Mouse (Mus musculus): ENCODE data around the gene Limk2. TPM values are rescaled to one million over a fixed set of nuclear protein-coding genes. Genes with fewer than 3 reads are reported as not detected.

The Limk2 gene
- polyA plus RNA-seq, 1 experiment from 2014 or later: 161 TPM

GRCm38 (mm10) chr11:3328806-3329775, 79.9 kb downstream of the Limk2 start:
- no peak overlapping the region for H3K4me3 ChIP-seq (ENCODE audit: low read depth, low read length)
- no peak overlapping the region for H3K9ac ChIP-seq (replicated peaks; ENCODE audit: low read depth, low read length)
- H3K36me3 ChIP-seq (ENCODE audit: control insufficient read depth, insufficient read depth, low read length): no peaks in the 10 kb centered on the region
- H3K4me2 ChIP-seq (ENCODE audit: low read depth, low read length): no peak overlapping the region
- WGBS: 79% methylated on average over 11 of the region's 11 CpGs
- no peaks in the 10 kb centered on the region for H3K9me3 ChIP-seq (ENCODE audit: control insufficient read depth, low read length)
- peaks cover 6% of the 10 kb centered on the region; the same call in 1 of the 2 replicates for H3K4me1 ChIP-seq (ENCODE audit: control insufficient read depth, insufficient read depth, low read length)
- H3K27me3 ChIP-seq (ENCODE audit: control insufficient read depth, insufficient read depth, low read length): no peaks in the 10 kb centered on the region
- no peak overlapping the region for H3K27ac ChIP-seq (ENCODE audit: low read depth, low read length)
- ATAC-seq (ENCODE audit: low read depth): no peak

- H3K27me3 ChIP-seq (ENCODE audit: control insufficient read depth, insufficient read depth, low read length): no peaks in the 10 kb centered on the region
- H3K36me3 ChIP-seq (ENCODE audit: control insufficient read depth, insufficient read depth, low read length): no peaks in the 10 kb centered on the region
- whole genome bisulfite sequencing: 80% methylated on average over 5 of the region's 5 CpGs
- H3K27ac ChIP-seq (ENCODE audit: low read depth, low read length): no peak overlapping the region
- no peak overlapping the region for H3K4me3 ChIP-seq (ENCODE audit: low read depth, low read length)
- H3K9me3 ChIP-seq (ENCODE audit: control insufficient read depth, low read length): no peaks in the 10 kb centered on the region
- peaks cover 6% of the 10 kb centered on the region; the same call in 1 of the 2 replicates for H3K4me1 ChIP-seq (ENCODE audit: control insufficient read depth, insufficient read depth, low read length)
- no peak overlapping the region for H3K9ac ChIP-seq (replicated peaks; ENCODE audit: low read depth, low read length)
- no peak for ATAC-seq (ENCODE audit: low read depth)
- H3K4me2 ChIP-seq (ENCODE audit: low read depth, low read length): no peak overlapping the region
Observed at GRCm38 (mm10) chr11:3328271-3328670, 80.7 kb downstream of the Limk2 start.

GRCm38 (mm10) chr11:3318286-3318685, 90.7 kb downstream of the Limk2 start:
- WGBS: 95% methylated on average over 3 of the region's 3 CpGs
- H3K4me3 ChIP-seq (ENCODE audit: low read depth, low read length): no peak overlapping the region

GRCm38 (mm10) chr11:3314148-3314547, 94.8 kb downstream of the Limk2 start:
- ATAC-seq (ENCODE audit: low read depth): peak; percentile 63; the same call in 1 of the 2 replicates

More at GRCm38 (mm10) chr11:3318286-3318685, 90.7 kb downstream of the Limk2 start:
- H3K4me2 ChIP-seq (ENCODE audit: low read depth, low read length): no peak overlapping the region
- H3K9me3 ChIP-seq (ENCODE audit: control insufficient read depth, low read length): no peaks in the 10 kb centered on the region
- no peaks in the 10 kb centered on the region for H3K4me1 ChIP-seq (ENCODE audit: control insufficient read depth, insufficient read depth, low read length)
- no peak overlapping the region for H3K9ac ChIP-seq (replicated peaks; ENCODE audit: low read depth, low read length)
- no peak overlapping the region for H3K27ac ChIP-seq (ENCODE audit: low read depth, low read length)
- H3K36me3 ChIP-seq (ENCODE audit: control insufficient read depth, insufficient read depth, low read length): no peaks in the 10 kb centered on the region
- ATAC-seq (ENCODE audit: low read depth): no peak
- no peaks in the 10 kb centered on the region for H3K27me3 ChIP-seq (ENCODE audit: control insufficient read depth, insufficient read depth, low read length)

GRCm38 (mm10) chr11:3313294-3313693, 95.7 kb downstream of the Limk2 start:
- peaks cover 31% of the 10 kb centered on the region for H3K36me3 ChIP-seq (ENCODE audit: control insufficient read depth, insufficient read depth, low read length)
- H3K27me3 ChIP-seq (ENCODE audit: control insufficient read depth, insufficient read depth, low read length): no peaks in the 10 kb centered on the region
- WGBS: 88% methylated on average over 1 of the region's 1 CpGs

More at GRCm38 (mm10) chr11:3314148-3314547, 94.8 kb downstream of the Limk2 start:
- Histone ChIP-seq H3K27ac (ENCODE audit: low read depth, low read length) (no peak overlapping the region), H3K27me3 (ENCODE audit: control insufficient read depth, insufficient read depth, low read length) (no peaks in the 10 kb centered on the region), H3K9me3 (ENCODE audit: control insufficient read depth, low read length) (no peaks in the 10 kb centered on the region), H3K4me3 (ENCODE audit: low read depth, low read length) (no peak overlapping the region), H3K4me1 (ENCODE audit: control insufficient read depth, insufficient read depth, low read length) (no peaks in the 10 kb centered on the region), H3K4me2 (ENCODE audit: low read depth, low read length) (no peak overlapping the region), H3K9ac (replicated peaks; ENCODE audit: low read depth, low read length) (no peak overlapping the region), H3K36me3 (ENCODE audit: control insufficient read depth, insufficient read depth, low read length) (peaks cover 22% of the 10 kb centered on the region; the same call in 1 of the 2 replicates)
- WGBS: 32% methylated on average over 2 of the region's 2 CpGs

GRCm38 (mm10) chr11:3311586-3312347, 97.2 kb downstream of the Limk2 start:
- Histone ChIP-seq H3K36me3 (ENCODE audit: control insufficient read depth, insufficient read depth, low read length) (peaks cover 46% of the 10 kb centered on the region), H3K27ac (ENCODE audit: low read depth, low read length) (no peak overlapping the region), H3K9me3 (ENCODE audit: control insufficient read depth, low read length) (no peaks in the 10 kb centered on the region), H3K4me2 (ENCODE audit: low read depth, low read length) (no peak overlapping the region), H3K27me3 (ENCODE audit: control insufficient read depth, insufficient read depth, low read length) (no peaks in the 10 kb centered on the region), H3K9ac (replicated peaks; ENCODE audit: low read depth, low read length) (no peak overlapping the region), H3K4me1 (ENCODE audit: control insufficient read depth, insufficient read depth, low read length) (no peaks in the 10 kb centered on the region), H3K4me3 (ENCODE audit: low read depth, low read length) (no peak overlapping the region)
- 83% methylated on average over 9 of the region's 10 CpGs for WGBS
- ATAC-seq (ENCODE audit: low read depth): no peak

More at GRCm38 (mm10) chr11:3313294-3313693, 95.7 kb downstream of the Limk2 start:
- H3K4me3 ChIP-seq (ENCODE audit: low read depth, low read length): no peak overlapping the region
- H3K9ac ChIP-seq (replicated peaks; ENCODE audit: low read depth, low read length): no peak overlapping the region
- no peak overlapping the region for H3K4me2 ChIP-seq (ENCODE audit: low read depth, low read length)
- H3K9me3 ChIP-seq (ENCODE audit: control insufficient read depth, low read length): no peaks in the 10 kb centered on the region
- no peak overlapping the region for H3K27ac ChIP-seq (ENCODE audit: low read depth, low read length)
- ATAC-seq (ENCODE audit: low read depth): no peak
- no peaks in the 10 kb centered on the region for H3K4me1 ChIP-seq (ENCODE audit: control insufficient read depth, insufficient read depth, low read length)

- no peak overlapping the region for H3K27ac ChIP-seq (ENCODE audit: low read depth, low read length)
Observed at GRCm38 (mm10) chr11:3310789-3311585, 98.0 kb downstream of the Limk2 start.

GRCm38 (mm10) chr11:3309884-3310283, 99.1 kb downstream of the Limk2 start:
- H3K36me3 ChIP-seq (ENCODE audit: control insufficient read depth, insufficient read depth, low read length): peaks cover 63% of the 10 kb centered on the region
- ATAC-seq (ENCODE audit: low read depth): no peak
- H3K4me2 ChIP-seq (ENCODE audit: low read depth, low read length): no peak overlapping the region
- no peaks in the 10 kb centered on the region for H3K9me3 ChIP-seq (ENCODE audit: control insufficient read depth, low read length)
- H3K4me1 ChIP-seq (ENCODE audit: control insufficient read depth, insufficient read depth, low read length): no peaks in the 10 kb centered on the region
- H3K27me3 ChIP-seq (ENCODE audit: control insufficient read depth, insufficient read depth, low read length): no peaks in the 10 kb centered on the region
- no peak overlapping the region for H3K4me3 ChIP-seq (ENCODE audit: low read depth, low read length)
- no peak overlapping the region for H3K9ac ChIP-seq (replicated peaks; ENCODE audit: low read depth, low read length)
- 93% methylated on average over 4 of the region's 4 CpGs for WGBS
- H3K27ac ChIP-seq (ENCODE audit: low read depth, low read length): no peak overlapping the region

More at GRCm38 (mm10) chr11:3310789-3311585, 98.0 kb downstream of the Limk2 start:
- Histone ChIP-seq H3K4me2 (ENCODE audit: low read depth, low read length) (no peak overlapping the region), H3K4me3 (ENCODE audit: low read depth, low read length) (no peak overlapping the region), H3K27me3 (ENCODE audit: control insufficient read depth, insufficient read depth, low read length) (no peaks in the 10 kb centered on the region), H3K9me3 (ENCODE audit: control insufficient read depth, low read length) (no peaks in the 10 kb centered on the region), H3K4me1 (ENCODE audit: control insufficient read depth, insufficient read depth, low read length) (no peaks in the 10 kb centered on the region), H3K36me3 (ENCODE audit: control insufficient read depth, insufficient read depth, low read length) (peaks cover 52% of the 10 kb centered on the region), H3K9ac (replicated peaks; ENCODE audit: low read depth, low read length) (no peak overlapping the region)
- WGBS: 89% methylated on average over 10 of the region's 10 CpGs
- ATAC-seq (ENCODE audit: low read depth): no peak

All from neural tube, embryonic 14.5 days (tissue).